Mouse (Mus musculus): Measurements from ENCODE around the gene Tbcc.

The Tbcc gene

DNA sequence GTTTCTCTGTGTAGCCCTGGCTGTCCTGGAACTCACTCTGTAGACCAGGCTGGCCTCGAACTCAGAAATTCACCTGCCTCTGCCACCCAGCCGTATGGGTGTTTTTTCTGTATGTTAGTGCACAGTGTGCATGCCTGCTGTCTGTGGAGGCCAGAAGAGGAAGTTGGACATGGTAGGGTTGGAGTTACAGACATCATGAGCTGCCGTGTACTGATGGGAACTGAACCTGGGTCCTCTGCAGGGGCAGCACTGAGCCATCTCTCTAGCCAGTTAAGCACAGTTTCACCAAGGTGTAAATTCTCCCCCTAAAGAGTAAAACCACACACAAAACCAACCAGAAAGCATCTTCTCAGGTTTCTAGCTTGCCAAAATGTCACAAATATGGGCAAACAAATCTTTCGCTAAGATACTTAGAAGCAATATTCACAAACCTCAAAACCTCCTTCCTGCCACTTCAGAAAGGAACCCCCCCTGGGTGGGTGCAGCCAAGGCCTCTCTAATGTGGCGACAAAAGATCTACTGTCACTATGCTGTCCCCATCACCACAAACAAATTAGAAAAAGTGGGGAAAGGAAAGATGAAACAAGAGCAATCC is 20.2 kb upstream of the Tbcc start:
- no peak for DNase-seq (ENCODE audit: low spot score)

DNA sequence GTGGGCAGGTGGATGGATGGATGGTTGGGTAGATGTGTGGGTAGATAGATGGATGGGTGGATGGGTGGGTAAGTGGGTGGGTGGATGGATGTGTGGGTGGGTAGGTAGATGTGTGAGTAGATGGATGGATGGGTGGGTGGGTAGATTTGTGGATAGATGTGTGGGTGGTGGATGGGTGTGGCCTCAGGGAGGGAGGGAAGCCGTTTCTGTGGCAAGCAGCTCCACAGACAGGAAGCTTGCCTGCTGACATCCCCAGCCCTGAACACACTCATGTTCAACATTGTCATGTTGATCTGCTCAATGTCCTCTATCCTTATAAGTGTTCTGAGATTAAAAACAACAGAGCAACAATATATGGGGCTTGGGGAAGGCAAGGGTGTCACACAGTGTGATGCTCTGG is 19.6 kb upstream of the Tbcc start:
- DNase-seq (ENCODE audit: low spot score): no peak

DNA sequence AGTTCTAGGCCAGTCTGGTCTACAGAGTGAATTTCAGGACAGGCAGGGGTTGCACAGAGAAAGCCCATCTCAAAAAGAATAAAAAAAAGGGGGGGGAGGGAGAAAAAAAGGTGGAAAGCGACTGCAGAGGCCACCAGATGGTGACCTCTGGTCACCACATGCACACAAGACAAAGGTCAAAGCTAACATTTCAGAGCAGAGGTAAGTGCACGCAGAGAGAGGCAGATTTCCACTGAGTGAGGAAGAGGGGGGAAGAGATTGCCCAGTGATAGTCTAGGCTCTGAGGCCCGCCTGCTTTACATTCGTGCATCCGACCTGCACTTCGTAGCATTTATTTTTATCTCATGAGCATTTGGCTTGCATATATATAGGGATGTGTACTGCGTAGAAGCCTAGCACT is 17.7 kb upstream of the Tbcc start:
- peak; percentile 64 for DNase-seq (ENCODE audit: low spot score)

- DNase-seq (ENCODE audit: low spot score): peak; percentile 51
Measured at GRCm38 (mm10) chr17:46874133-46874532, 16.4 kb upstream of the Tbcc start.

- no peak for DNase-seq (ENCODE audit: low spot score)
Measured at GRCm38 (mm10) chr17:46875626-46876025, 14.9 kb upstream of the Tbcc start.

- DNase-seq (ENCODE audit: low spot score): peak; percentile 80
Measured at GRCm38 (mm10) chr17:46876371-46876950, 14.0 kb upstream of the Tbcc start.

DNA sequence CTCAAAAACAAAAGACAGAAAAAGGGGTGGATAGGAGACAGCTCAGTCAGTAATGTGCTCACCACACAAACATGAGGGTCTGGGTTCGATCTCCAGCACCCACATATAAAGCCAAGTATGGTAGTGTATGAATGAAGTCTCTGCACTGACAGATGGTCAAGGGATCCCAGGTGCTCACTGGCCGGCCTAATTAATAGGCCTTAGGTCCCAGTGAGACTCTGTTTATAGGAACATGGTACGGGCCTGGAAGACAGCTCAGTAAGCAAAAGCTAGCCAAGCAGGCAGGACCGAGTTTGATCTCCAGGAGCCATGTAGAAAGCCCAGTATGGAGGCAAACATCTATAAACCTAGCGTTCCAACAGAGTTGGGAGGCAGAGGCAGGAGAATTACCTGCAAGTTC is 13.4 kb upstream of the Tbcc start:
- DNase-seq (ENCODE audit: low spot score): no peak

GRCm38 (mm10) chr17:46879841-46880311 is 10.6 kb upstream of the Tbcc start:
- DNase-seq (ENCODE audit: low spot score): peak; percentile 20

DNA sequence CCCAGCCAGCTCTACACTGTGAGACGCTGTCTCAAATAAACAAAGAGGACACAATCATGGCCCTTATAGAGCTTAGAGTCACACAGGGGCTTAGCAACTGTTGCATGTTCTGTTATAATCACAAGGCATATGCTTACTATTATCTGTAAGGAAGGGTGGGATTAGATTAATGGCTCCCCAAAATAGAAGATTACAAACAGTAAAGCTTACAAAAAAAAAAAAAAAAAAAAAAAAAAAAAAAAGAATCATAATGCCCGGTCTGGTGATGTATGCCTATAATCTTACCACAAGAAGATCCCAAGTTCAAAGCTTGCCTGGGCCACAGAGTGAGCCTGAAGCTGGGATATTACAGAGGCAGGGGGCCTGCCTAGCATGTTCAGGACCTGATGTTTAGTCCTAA is 10.2 kb upstream of the Tbcc start:
- no peak for DNase-seq (ENCODE audit: low spot score)

- DNase-seq (ENCODE audit: low spot score): no peak
Measured at GRCm38 (mm10) chr17:46881728-46882127, 8.8 kb upstream of the Tbcc start.

GRCm38 (mm10) chr17:46883107-46883506 is 7.4 kb upstream of the Tbcc start:
- no peak for DNase-seq (ENCODE audit: low spot score)

DNA sequence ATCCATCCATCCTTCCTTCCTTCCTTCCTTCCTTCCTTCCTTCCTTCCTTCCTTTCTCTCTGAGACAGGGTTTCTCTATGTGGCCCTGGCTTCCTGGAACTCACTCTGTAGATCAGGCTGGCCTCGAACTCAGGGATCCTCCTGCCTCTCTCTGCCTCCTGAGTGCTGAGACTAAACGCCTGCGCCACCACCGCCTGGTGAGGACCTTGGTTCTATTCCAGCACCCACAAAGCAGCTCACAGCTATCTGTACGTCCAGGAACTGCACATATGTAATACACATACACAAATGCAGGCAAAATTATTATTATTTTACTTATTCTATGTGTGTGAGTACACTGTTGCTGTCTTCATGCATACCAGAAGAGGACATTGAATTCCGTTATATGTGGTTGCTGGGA is 5.7 kb upstream of the Tbcc start:
- DNase-seq (ENCODE audit: low spot score): no peak

- DNase-seq (ENCODE audit: low spot score): peak; percentile 27
Measured at GRCm38 (mm10) chr17:46885218-46885909, 5.1 kb upstream of the Tbcc start.

GRCm38 (mm10) chr17:46885910-46886643 is 4.4 kb upstream of the Tbcc start:
- peak; percentile 54 for DNase-seq (ENCODE audit: low spot score)

DNA sequence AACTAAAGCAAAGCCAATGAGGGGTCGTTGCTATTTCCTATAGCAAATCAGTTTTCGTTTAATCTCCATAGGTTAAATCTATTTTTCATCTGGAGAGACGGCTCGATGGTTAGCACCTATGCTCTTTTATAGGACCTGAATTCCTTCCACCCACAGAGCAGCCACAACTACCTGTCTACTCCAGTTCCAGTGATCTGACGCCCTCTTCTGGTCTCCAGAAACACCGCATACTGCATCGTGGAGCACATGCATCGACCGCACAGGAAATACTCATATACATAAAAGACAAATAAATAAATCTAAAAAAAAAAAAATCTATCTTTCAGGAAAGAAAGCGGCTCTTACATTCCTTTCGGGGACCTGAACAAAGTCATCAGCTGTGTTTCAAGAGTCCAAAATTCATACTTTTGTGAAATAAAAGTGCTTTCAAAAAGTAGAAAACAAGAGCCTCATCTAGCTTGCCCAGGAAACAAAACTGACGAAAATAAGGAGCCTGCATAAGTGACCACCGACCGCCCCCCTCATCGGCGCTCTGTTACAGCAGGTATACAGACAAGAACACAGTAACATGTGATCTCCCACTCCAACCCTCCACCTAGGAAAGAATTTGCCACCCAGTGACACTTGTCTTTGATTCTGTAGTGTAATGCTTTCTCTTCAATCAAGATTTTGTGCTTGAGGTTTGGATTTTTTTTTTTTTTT is 1.8 kb upstream of the Tbcc start:
- DNase-seq (ENCODE audit: low spot score): peak; percentile 54

DNA sequence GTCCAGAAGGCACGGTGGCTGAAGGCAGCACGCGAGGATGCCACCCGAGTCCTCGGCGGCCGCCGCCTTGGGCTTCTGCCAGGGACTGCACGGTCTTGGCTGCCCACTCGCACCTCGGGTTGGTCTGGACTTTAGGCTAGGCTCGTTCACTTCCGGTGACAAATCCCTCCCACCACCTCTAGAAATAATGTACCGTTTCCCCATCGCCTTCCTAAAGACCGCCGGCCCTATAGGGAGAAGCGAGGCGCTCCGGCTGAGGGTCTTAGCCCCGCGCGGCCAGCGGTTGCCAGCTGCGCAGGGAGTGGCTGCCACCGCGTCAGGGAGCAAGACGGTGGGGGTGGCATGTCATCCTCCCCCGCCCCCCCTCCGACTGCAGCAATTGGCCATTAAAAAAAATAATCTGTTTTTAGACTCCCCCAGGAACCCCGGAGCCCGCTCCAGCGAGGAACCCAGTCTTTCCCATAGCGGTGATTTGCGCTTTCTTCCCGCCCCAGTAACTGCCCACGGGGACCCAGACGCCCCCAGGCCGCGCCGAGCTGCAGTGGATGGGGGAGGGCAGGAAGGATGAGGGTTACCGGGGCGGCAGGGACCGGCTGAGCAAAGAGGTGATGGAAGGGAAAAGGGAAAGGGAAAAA is 917 bp upstream of the Tbcc start:
- peak; percentile 79 for DNase-seq (ENCODE audit: low spot score)

GRCm38 (mm10) chr17:46890843-46891594 is 535 bp downstream of the Tbcc start:
- DNase-seq (ENCODE audit: low spot score): peak; percentile 40

GRCm38 (mm10) chr17:46895426-46895825 is 4.9 kb downstream of the Tbcc start:
- DNase-seq (ENCODE audit: low spot score): no peak

DNA sequence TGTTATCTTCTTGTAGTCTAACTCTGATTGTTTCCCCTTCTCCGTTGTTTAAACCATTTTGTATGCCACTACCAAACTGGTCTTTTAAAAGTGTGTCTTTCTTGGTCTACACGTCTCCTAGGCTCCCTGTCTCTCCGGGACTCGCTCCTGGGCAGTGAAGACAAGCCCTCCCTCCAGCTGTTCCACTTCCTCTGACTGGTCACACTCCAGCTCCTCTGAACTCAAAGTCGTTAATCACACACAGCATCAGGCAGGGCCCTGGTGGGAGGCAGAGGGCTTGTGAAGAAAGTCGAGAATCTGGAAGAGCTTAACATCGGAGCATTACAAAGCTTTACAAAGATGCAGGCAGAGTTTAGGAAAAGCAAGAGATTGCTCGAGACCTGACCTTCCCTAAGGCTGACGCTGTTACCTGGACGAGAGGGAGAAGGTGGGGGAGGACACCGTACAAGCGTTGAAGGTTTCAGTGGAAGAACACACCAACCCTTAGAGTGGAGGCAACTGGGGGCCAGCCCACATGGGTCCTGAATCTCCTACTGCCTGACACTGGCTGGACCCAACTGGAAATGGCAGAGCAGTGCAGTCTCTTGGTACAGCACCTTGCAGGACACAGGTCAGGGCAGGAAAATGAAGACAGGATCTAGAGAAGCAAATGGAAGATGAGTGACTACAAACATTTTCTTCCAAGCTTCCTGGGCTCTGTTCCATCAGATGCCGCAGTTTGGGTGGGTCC is 6.9 kb downstream of the Tbcc start:
- DNase-seq (ENCODE audit: low spot score): no peak

- no peak for DNase-seq (ENCODE audit: low spot score)
Measured at GRCm38 (mm10) chr17:46900941-46901340, 10.5 kb downstream of the Tbcc start.

Data from yolk sac, embryonic 10.5 days (tissue).